Mouse (Mus musculus) CH12.LX (cell line): ENCODE results near the gene Fbrs. TPM values are rescaled to one million over a fixed set of nuclear protein-coding genes. Genes with fewer than 3 reads are reported as not detected.

Experiments
- DNase-seq: peaks from one replicate; pipeline ENCODE4 v3.0.0-alpha.2; 2013; ENCODE audit errors: extremely low read depth
- H3K27ac ChIP-seq: 2 replicates; pipeline ENCODE4 v1.5.1; 2012; ENCODE audit warnings: low read depth, mild to moderate bottlenecking, control low read depth, moderate library complexity; ENCODE audit not compliant: insufficient read depth
- H3K27me3 ChIP-seq: replicated peaks from 2 replicates; pipeline ENCODE3; 2012; ENCODE audit warnings: inconsistent platforms
- H3K36me3 ChIP-seq, 2 experiments: replicated peaks in 1 of 2; 2 replicates each; pipeline versions ENCODE3 to v1.6.1; 2012; ENCODE audit warnings: inconsistent platforms in 1 of 2, low read length in 1 of 2, mild to moderate bottlenecking in 1 of 2, mixed read lengths in 1 of 2, moderate library complexity in 1 of 2; ENCODE audit not compliant: control insufficient read depth in 1 of 2, insufficient read depth in 1 of 2
- H3K4me1 ChIP-seq, 2 experiments: 2 replicates each; pipeline ENCODE4 v1.6.1; 2012; ENCODE audit warnings: inconsistent platforms in 1 of 2, moderate library complexity in 1 of 2; ENCODE audit not compliant: insufficient read depth in 2 of 2, control insufficient read depth in 1 of 2
- H3K4me2 ChIP-seq: 2 replicates; pipeline ENCODE4 v1.6.1; 2012; ENCODE audit warnings: low read depth, mild to moderate bottlenecking, control low read depth; ENCODE audit not compliant: poor library complexity, insufficient read depth, severe bottlenecking
- H3K4me3 ChIP-seq, 3 experiments: fragments of 150-350 bp in 1 of 3; sonication (generic) in 1 of 3; replicated peaks in 1 of 3; 2 replicates each; pipeline versions ENCODE3 to v1.5.1; 2011 to 2012; ENCODE audit warnings: low read depth in 2 of 3, low read length in 2 of 3, mild to moderate bottlenecking in 2 of 3, moderate library complexity in 2 of 3, control low read depth in 1 of 3, improper control_type of control experiment in 1 of 3, inconsistent platforms in 1 of 3, mixed read lengths in 1 of 3; ENCODE audit not compliant: poor library complexity in 1 of 3
- H3K79me2 ChIP-seq: replicated peaks from 2 replicates; pipeline ENCODE4 v1.6.1; 2012; ENCODE audit warnings: mild to moderate bottlenecking, moderate library complexity; ENCODE audit not compliant: control insufficient read depth, poor library complexity, insufficient read depth, severe bottlenecking; ENCODE audit errors: extremely low read depth
- H3K9ac ChIP-seq: 2 replicates; pipeline ENCODE4 v1.6.1; 2012; ENCODE audit warnings: low read depth, mild to moderate bottlenecking, control low read depth, moderate library complexity; ENCODE audit not compliant: insufficient read depth
- H3K9me3 ChIP-seq: replicated peaks from 2 replicates; pipeline ENCODE3; 2012; ENCODE audit warnings: low read length, inconsistent platforms, mixed read lengths
- ELF1 ChIP-seq: IDR thresholded peaks from 2 replicates; pipeline ENCODE4 v1.6.1; 2014; ENCODE audit warnings: low read depth, mild to moderate bottlenecking, inconsistent platforms, low read length, improper control_type of control experiment
- EP300 ChIP-seq: IDR thresholded peaks from 2 replicates; pipeline ENCODE4 v1.6.1; 2011; ENCODE audit warnings: low read length, improper control_type of control experiment
- GABPA ChIP-seq: IDR thresholded peaks from 2 replicates; pipeline ENCODE4 v1.6.1; 2012; ENCODE audit warnings: low read depth, low read length, improper control_type of control experiment, inconsistent platforms; ENCODE audit not compliant: insufficient replicate concordance
- HCFC1 ChIP-seq: IDR thresholded peaks from 2 replicates; pipeline ENCODE4 v1.6.1; 2012; ENCODE audit warnings: low read depth, mild to moderate bottlenecking, inconsistent platforms, low read length, improper control_type of control experiment
- IRF4 ChIP-seq: IDR thresholded peaks from 2 replicates; pipeline ENCODE4 v1.6.1; 2014; ENCODE audit warnings: low read depth, mild to moderate bottlenecking, inconsistent platforms, low read length, improper control_type of control experiment
- JUN ChIP-seq: IDR thresholded peaks from 2 replicates; pipeline ENCODE4 v1.6.1; 2011; ENCODE audit warnings: low read depth, mild to moderate bottlenecking, low read length, improper control_type of control experiment, moderate library complexity; ENCODE audit not compliant: insufficient read depth
- MEF2A ChIP-seq: IDR thresholded peaks from 2 replicates; pipeline ENCODE4 v1.6.1; 2014; ENCODE audit warnings: low read depth, mild to moderate bottlenecking, inconsistent platforms, low read length, improper control_type of control experiment, borderline replicate concordance
- MXI1 ChIP-seq: IDR thresholded peaks from 2 replicates; pipeline ENCODE4 v1.6.1; 2011; ENCODE audit warnings: mild to moderate bottlenecking, low read depth, low read length, improper control_type of control experiment
- MYC ChIP-seq: IDR thresholded peaks from 2 replicates; pipeline ENCODE4 v1.6.1; 2011; ENCODE audit warnings: low read depth, mild to moderate bottlenecking, improper control_type of control experiment, low read length
- NRF1 ChIP-seq: IDR thresholded peaks from 2 replicates; pipeline ENCODE4 v1.6.1; 2014; ENCODE audit warnings: low read depth, mild to moderate bottlenecking, inconsistent platforms, low read length, improper control_type of control experiment, moderate library complexity
- RAD21 ChIP-seq: IDR thresholded peaks from 2 replicates; pipeline ENCODE4 v1.6.1; 2011; ENCODE audit warnings: low read depth, mild to moderate bottlenecking, low read length, improper control_type of control experiment, moderate library complexity
- SIN3A ChIP-seq: IDR thresholded peaks from 2 replicates; pipeline ENCODE4 v1.6.1; 2012; ENCODE audit warnings: low read length, improper control_type of control experiment, inconsistent platforms
- SMC3 ChIP-seq: IDR thresholded peaks from 2 replicates; pipeline ENCODE4 v1.6.1; 2011; ENCODE audit warnings: low read depth, low read length, improper control_type of control experiment
- TBP ChIP-seq: conservative IDR thresholded peaks from 2 replicates; pipeline ENCODE4 v1.6.1; 2011; ENCODE audit warnings: low read depth, low read length, improper control_type of control experiment
- TCF12 ChIP-seq: IDR thresholded peaks from 2 replicates; pipeline ENCODE4 v1.6.1; 2014; ENCODE audit warnings: low read depth, mild to moderate bottlenecking, inconsistent platforms, low read length, improper control_type of control experiment
- UBTF ChIP-seq: IDR thresholded peaks from 2 replicates; pipeline ENCODE4 v1.6.1; 2012; ENCODE audit warnings: low read depth, mild to moderate bottlenecking, inconsistent platforms, low read length, improper control_type of control experiment, moderate library complexity
- USF1 ChIP-seq: IDR thresholded peaks from 2 replicates; pipeline ENCODE4 v1.6.1; 2014; ENCODE audit warnings: low read depth, mild to moderate bottlenecking, inconsistent platforms, low read length, improper control_type of control experiment
- USF2 ChIP-seq: conservative IDR thresholded peaks from 2 replicates; pipeline ENCODE4 v1.6.1; 2011; ENCODE audit warnings: low read depth, low read length, improper control_type of control experiment
- ZC3H11A ChIP-seq: IDR thresholded peaks from 2 replicates; pipeline ENCODE4 v1.6.1; 2012; ENCODE audit warnings: low read depth, mild to moderate bottlenecking, inconsistent platforms, low read length, improper control_type of control experiment
- ZKSCAN1 ChIP-seq: IDR thresholded peaks from 2 replicates; pipeline ENCODE4 v1.6.1; 2012; ENCODE audit warnings: low read depth, inconsistent platforms, low read length, improper control_type of control experiment, borderline replicate concordance
- ZMIZ1 ChIP-seq: IDR thresholded peaks from 2 replicates; pipeline ENCODE4 v1.6.1; 2012; ENCODE audit warnings: low read depth, mild to moderate bottlenecking, inconsistent platforms, low read length, improper control_type of control experiment
- dilution Hi-C: fragments of 300-500 bp; cut with MboI; formaldehyde crosslinking; loops from 2 replicates; pipeline ENCODE4 v1.14.3; 2020; ENCODE audit warnings: low sequenced_read_pairs; ENCODE audit not compliant: extremely low pct_unique_long_range_greater_than_20kb, extremely low pct_ligation_motif_present
- in situ Hi-C: fragments of 300-500 bp; cut with MboI; formaldehyde crosslinking; loops from 3 replicates; pipeline ENCODE4 v1.14.3; 2019; ENCODE audit warnings: low sequenced_read_pairs, low pct_ligation_motif_present, low pct_unique_long_range_greater_than_20kb, mixed read lengths
- polyA plus RNA-seq: library from polyadenylated mRNA; unstranded; fragments of >175 nt; gene quantifications from 2 replicates; pipeline ENCODE4 v1.2.1, GENCODE M21; 2012; ENCODE audit warnings: low read depth; ENCODE audit not compliant: insufficient read length
- total RNA-seq, 2 experiments: library from RNA; depleted of rRNA; stranded (reverse); fragments of 300-350 nt in 1 of 2; fragments of >200 nt in 1 of 2; gene quantifications; 2 replicates each; pipeline ENCODE4 v1.2.3; 2012 to 2014

Gene Fbrs
- total and polyA plus RNA-seq, 3 experiments, result 6.7 to 66.7 (median 14.4) TPM

DNA sequence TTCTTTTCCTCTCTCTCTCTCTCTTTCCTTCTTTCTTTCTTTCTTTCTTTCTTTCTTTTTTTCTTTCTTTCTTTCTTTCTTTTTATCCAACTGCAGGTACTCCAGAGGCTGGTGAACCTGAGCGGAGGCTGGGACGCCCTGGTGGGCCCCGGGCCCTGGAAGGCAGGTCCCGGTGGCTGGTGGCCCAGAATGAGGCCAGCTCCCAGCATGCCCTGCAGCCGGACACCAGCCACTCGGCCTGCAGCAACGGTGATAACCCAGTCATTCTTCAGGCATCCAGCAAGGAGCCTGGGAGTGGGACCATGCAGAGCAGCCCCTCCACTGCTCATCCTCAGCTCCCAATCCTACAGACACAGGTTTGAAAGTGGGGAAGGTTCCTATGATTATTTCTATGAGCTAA is 36.8 kb downstream of the Fbrs start:
- Histone ChIP-seq H3K27ac (no peak overlapping the region), H3K27me3 (no peaks in the 10 kb centered on the region), H3K4me3 (no peak overlapping the region), H3K79me2 (peaks cover 52% of the 10 kb centered on the region), H3K9me3 (no peaks in the 10 kb centered on the region), H3K36me3 (peaks cover 37 to 57% of the 10 kb centered on the region in 2 experiments), H3K4me1 (peaks cover 4 to 16% of the 10 kb centered on the region in 2 experiments), H3K4me2 (no peak overlapping the region), H3K9ac (no peak overlapping the region)
- DNase-seq, result no peak
- dilution Hi-C loops (no loop called here), in situ Hi-C loops (no loop called here)
- TF ChIP-seq SMC3 (no peak), TCF12 (no peak), JUN (no peak), MYC (no peak), HCFC1 (no peak), ZMIZ1 (no peak)

DNA sequence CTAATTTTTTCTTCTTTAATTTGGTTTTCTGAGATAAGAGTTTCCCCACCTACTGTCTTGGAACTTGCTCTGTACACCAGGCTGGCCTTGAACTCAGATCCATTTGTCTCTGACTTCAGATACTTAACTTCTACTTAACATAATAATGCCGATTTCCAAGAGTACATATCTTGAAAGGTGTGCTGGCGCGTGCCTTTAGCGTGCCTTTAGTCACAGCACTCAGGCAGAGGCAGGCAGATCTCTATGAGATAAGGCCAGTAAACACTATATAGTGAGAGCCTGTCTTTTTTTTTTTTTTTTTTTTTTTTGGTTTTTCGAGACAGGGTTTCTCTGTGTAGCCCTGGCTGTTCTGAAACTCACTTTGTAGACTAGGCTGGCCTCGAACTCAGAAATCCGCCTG is 37.3 kb downstream of the Fbrs start:
- Histone ChIP-seq H3K36me3 (peaks cover 41 to 62% of the 10 kb centered on the region in 2 experiments), H3K27me3 (no peaks in the 10 kb centered on the region)
- no peak for TF ChIP-seq SIN3A
- no peak for TF ChIP-seq TBP
- TF ChIP-seq, all 38 proteins: peak for 0
- Histone ChIP-seq H3K79me2 (peaks cover 52% of the 10 kb centered on the region), H3K4me1 (peaks cover 4 to 13% of the 10 kb centered on the region in 2 experiments), H3K9ac (no peak overlapping the region), H3K9me3 (no peaks in the 10 kb centered on the region), H3K4me2 (no peak overlapping the region), H3K27ac (no peak overlapping the region), H3K4me3 (no peak overlapping the region)
- dilution Hi-C loops (no loop called here), in situ Hi-C loops (no loop called here)
- no peak for DNase-seq

DNA sequence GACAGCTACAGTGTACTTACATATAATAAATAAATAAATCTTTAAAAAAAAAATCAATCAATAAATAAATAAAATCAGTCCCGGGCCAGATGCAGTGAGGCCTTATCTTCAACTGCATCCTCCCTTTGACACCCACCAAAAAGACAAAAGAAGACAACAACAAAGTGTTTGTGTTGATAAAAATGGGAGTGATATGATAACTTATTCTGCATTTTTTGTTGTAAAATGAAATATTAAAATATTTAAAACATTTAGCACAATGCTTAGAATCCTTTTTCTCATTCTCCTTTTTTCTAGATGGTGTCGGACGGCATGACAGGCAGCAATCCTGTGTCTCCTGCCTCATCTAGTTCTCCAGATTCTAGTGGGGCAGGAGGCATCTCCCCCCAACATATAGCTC is 40.3 kb downstream of the Fbrs start, which contains the start of gene Gm42715:
Gene Gm42715 (plus strand): TSS at position 301 of the 400 bp plus-strand sequence.
- TF ChIP-seq TCF12 (no peak), USF2 (no peak), MXI1 (no peak), ELF1 (no peak), USF1 (no peak), MEF2A (no peak), UBTF (no peak), HCFC1 (no peak), EP300 (no peak), ZMIZ1 (no peak), RAD21 (no peak), ZKSCAN1 (no peak), TBP (no peak), ZC3H11A (no peak), GABPA (no peak), SIN3A (no peak), NRF1 (no peak), IRF4 (no peak)
- Histone ChIP-seq H3K9me3 (no peaks in the 10 kb centered on the region), H3K4me2 (no peak within 1 kb of the TSS), H3K4me3 (no peak within 1 kb of the TSS), H3K4me1 (peaks cover 0 to 6% of the 10 kb centered on the region in 2 experiments; a peak in 1 of 4 replicates), H3K27ac (no peak within 1 kb of the TSS), H3K36me3 (peaks cover 61 to 87% of the 10 kb centered on the region in 2 experiments), H3K9ac (no peak within 1 kb of the TSS), H3K79me2 (peaks cover 35% of the 10 kb centered on the region), H3K27me3 (no peaks in the 10 kb centered on the region)
- DNase-seq, result no peak
- dilution Hi-C loops (no loop called here), in situ Hi-C loops (no loop called here)
